In genomic region chr13:74834543-74834942, GRCm38 (mm10) we compare ENCODE assay signal across 27 mouse cellular contexts. TPM values are rescaled to one million over a fixed set of nuclear protein-coding genes. Genes with fewer than 3 reads are reported as not detected.
DNase-seq lines count a peak whose midpoint lies in the region; ATAC-seq and TF ChIP-seq lines count a peak whose summit lies in the region.
"Had no signal": no experiment of that assay in that cellular context is flagged by ENCODE, and none has a peak within 500 bp of the region (broad histone marks: within the 10 kb centered on the region; RNA-seq: fewer than 3 reads in every experiment).

No protein-coding gene starts in this region.

- no peaks in the 10 kb centered on the region for H3K27me3 ChIP-seq in forebrain, embryonic 14.5 days (replicated peaks; ENCODE audit: control insufficient read depth, insufficient read depth, low read length)
- no peaks in the 10 kb centered on the region for H3K27me3 ChIP-seq in forebrain, postnatal 0 days (ENCODE audit: insufficient read depth, low read length)
- H3K27me3 ChIP-seq in hindbrain, postnatal 0 days (ENCODE audit: insufficient read depth, low read length), result no peaks in the 10 kb centered on the region
- H3K27me3 ChIP-seq in hindbrain, embryonic 10.5 days (ENCODE audit: insufficient read depth, poor library complexity, severe bottlenecking), result no peaks in the 10 kb centered on the region
- no peaks in the 10 kb centered on the region for H3K27me3 ChIP-seq in midbrain, postnatal 0 days (ENCODE audit: insufficient read depth, low read length)
- no peaks in the 10 kb centered on the region for H3K27me3 ChIP-seq in midbrain, embryonic 13.5 days
- H3K27me3 ChIP-seq: CH12.LX; embryonic facial prominence, embryonic 12.5 days; embryonic facial prominence, embryonic 15.5 days; hindbrain, embryonic 13.5 days had no signal

- H3K9ac ChIP-seq in forebrain, embryonic 14.5 days (ENCODE audit: low read length), result no peak overlapping the region
- no peak overlapping the region for H3K9ac ChIP-seq in forebrain, postnatal 0 days
- H3K9ac ChIP-seq in hindbrain, postnatal 0 days (replicated peaks; ENCODE audit: low read length), result no peak overlapping the region
- no peak overlapping the region for H3K9ac ChIP-seq in midbrain, postnatal 0 days (replicated peaks; ENCODE audit: low read length, poor library complexity, severe bottlenecking)
- no peak overlapping the region for H3K9ac ChIP-seq in midbrain, embryonic 13.5 days (replicated peaks)
- H3K9ac ChIP-seq: embryonic facial prominence, embryonic 12.5 days; embryonic facial prominence, embryonic 15.5 days; hindbrain, embryonic 13.5 days had no signal

- H3K4me2 ChIP-seq in forebrain, embryonic 14.5 days (ENCODE audit: low read length), result no peak overlapping the region
- H3K4me2 ChIP-seq in forebrain, postnatal 0 days (ENCODE audit: low read depth), result no peak overlapping the region
- H3K4me2 ChIP-seq in hindbrain, postnatal 0 days (ENCODE audit: low read depth, low read length), result no peak overlapping the region
- H3K4me2 ChIP-seq in midbrain, postnatal 0 days (ENCODE audit: low read depth, low read length, poor library complexity, severe bottlenecking), result no peak overlapping the region
- no peak overlapping the region for H3K4me2 ChIP-seq in midbrain, embryonic 13.5 days (replicated peaks)
- H3K4me2 ChIP-seq: embryonic facial prominence, embryonic 12.5 days; embryonic facial prominence, embryonic 15.5 days; heart, embryonic 11.5 days; hindbrain, embryonic 13.5 days had no signal

- H3K27ac ChIP-seq in forebrain, embryonic 14.5 days (ENCODE audit: low read depth, low read length), result no peak overlapping the region
- no peak overlapping the region for H3K27ac ChIP-seq in forebrain, postnatal 0 days (ENCODE audit: low read depth, low read length)
- H3K27ac ChIP-seq in hindbrain, postnatal 0 days, result no peak overlapping the region
- no peak overlapping the region for H3K27ac ChIP-seq in hindbrain, embryonic 10.5 days
- no peak overlapping the region for H3K27ac ChIP-seq in midbrain, postnatal 0 days (ENCODE audit: low read depth, low read length)
- H3K27ac ChIP-seq in midbrain, embryonic 13.5 days, result no peak overlapping the region
- H3K27ac ChIP-seq: embryonic facial prominence, embryonic 12.5 days; embryonic facial prominence, embryonic 15.5 days; gastrocnemius, adult 2 months; hindbrain, embryonic 13.5 days had no signal

- peak; percentile 61; the same call in 1 of the 2 replicates for ATAC-seq in forebrain, embryonic 14.5 days
- no peak for ATAC-seq in forebrain, postnatal 0 days
- no peak for ATAC-seq in hindbrain, postnatal 0 days
- no peak for ATAC-seq in midbrain, postnatal 0 days (ENCODE audit: low FRiP score)
- ATAC-seq in midbrain, embryonic 13.5 days, result no peak
- ATAC-seq: hindbrain, embryonic 16.5 days; inflammation-experienced regulatory T-cells, adult 6 months; intestine, embryonic 16.5 days; Patski had no signal

- 64% methylated on average over 1 of the region's 1 CpGs for WGBS in forebrain, embryonic 14.5 days
- WGBS in forebrain, postnatal 0 days, result 46% methylated on average over 1 of the region's 1 CpGs
- WGBS in hindbrain, postnatal 0 days, result 70% methylated on average over 1 of the region's 1 CpGs
- 87% methylated on average over 1 of the region's 1 CpGs for WGBS in hindbrain, embryonic 10.5 days
- 69% methylated on average over 1 of the region's 1 CpGs for WGBS in midbrain, postnatal 0 days
- WGBS in midbrain, embryonic 13.5 days, result 84% methylated on average over 1 of the region's 1 CpGs

- TF ChIP-seq CTCF in forebrain, postnatal 0 days (IDR thresholded peaks at IDR 0.05; ENCODE audit: low read depth), result no peak
- TF ChIP-seq CTCF in hindbrain, postnatal 0 days (IDR thresholded peaks at IDR 0.05; ENCODE audit: low read depth), result no peak
- no peak for TF ChIP-seq CTCF in midbrain, postnatal 0 days (IDR thresholded peaks at IDR 0.05)

- no peak overlapping the region for H3K4me3 ChIP-seq in forebrain, embryonic 14.5 days (ENCODE audit: low read depth, low read length)
- no peak overlapping the region for H3K4me3 ChIP-seq in forebrain, postnatal 0 days (ENCODE audit: low read depth, low read length)
- no peak overlapping the region for H3K4me3 ChIP-seq in hindbrain, postnatal 0 days (ENCODE audit: low read length)
- H3K4me3 ChIP-seq in hindbrain, embryonic 10.5 days, result no peak overlapping the region
- H3K4me3 ChIP-seq in midbrain, postnatal 0 days (ENCODE audit: low read depth, low read length), result no peak overlapping the region
- H3K4me3 ChIP-seq in midbrain, embryonic 13.5 days (replicated peaks), result no peak overlapping the region
- H3K4me3 ChIP-seq: embryonic facial prominence, embryonic 12.5 days; embryonic facial prominence, embryonic 15.5 days; gastrocnemius, adult 2 months; hindbrain, embryonic 13.5 days had no signal

- DNase-seq in forebrain, embryonic 14.5 days (ENCODE audit: low spot score), result peak; percentile 54
- DNase-seq in forebrain, postnatal 0 days, result no peak
- peak; percentile 26 for DNase-seq in hindbrain, postnatal 0 days (ENCODE audit: low spot score)
- DNase-seq in hindbrain, embryonic 10.5 days (ENCODE audit: low spot score), result no peak
- peak; percentile 10 for DNase-seq in midbrain, postnatal 0 days (ENCODE audit: low spot score)
- DNase-seq: adrenal gland, postnatal 10 days; adrenal gland, postnatal 36 days; B cell, adult 2 months; cerebellum, adult 11 months; cerebellum, adult 2 months; cerebellum, adult 9-11 months; cerebellum, postnatal 25 days; gastrocnemius, adult 2 months; gastrocnemius, postnatal 14 days; heart, adult 11 months; kidney, adult 18-20 months had no signal

- no peaks in the 10 kb centered on the region for H3K4me1 ChIP-seq in forebrain, embryonic 14.5 days (ENCODE audit: control insufficient read depth, insufficient read depth, low read length)
- H3K4me1 ChIP-seq in forebrain, postnatal 0 days (ENCODE audit: insufficient read depth), result no peaks in the 10 kb centered on the region
- no peaks in the 10 kb centered on the region; the same call in 1 of the 2 replicates for H3K4me1 ChIP-seq in hindbrain, postnatal 0 days (ENCODE audit: insufficient read depth, low read length)
- no peaks in the 10 kb centered on the region for H3K4me1 ChIP-seq in hindbrain, embryonic 10.5 days (replicated peaks)
- no peaks in the 10 kb centered on the region for H3K4me1 ChIP-seq in midbrain, postnatal 0 days (ENCODE audit: insufficient read depth, low read length)
- no peaks in the 10 kb centered on the region for H3K4me1 ChIP-seq in midbrain, embryonic 13.5 days (replicated peaks)
- H3K4me1 ChIP-seq: embryonic facial prominence, embryonic 12.5 days; embryonic facial prominence, embryonic 15.5 days; hindbrain, embryonic 13.5 days had no signal

- H3K36me3 ChIP-seq in forebrain, embryonic 14.5 days (ENCODE audit: control insufficient read depth, insufficient read depth, low read length), result no peaks in the 10 kb centered on the region
- no peaks in the 10 kb centered on the region for H3K36me3 ChIP-seq in forebrain, postnatal 0 days (ENCODE audit: insufficient read depth)
- no peaks in the 10 kb centered on the region for H3K36me3 ChIP-seq in hindbrain, postnatal 0 days (ENCODE audit: insufficient read depth, low read length)
- H3K36me3 ChIP-seq in hindbrain, embryonic 10.5 days, result no peaks in the 10 kb centered on the region
- H3K36me3 ChIP-seq in midbrain, postnatal 0 days (ENCODE audit: insufficient read depth, low read length), result no peaks in the 10 kb centered on the region
- no peaks in the 10 kb centered on the region for H3K36me3 ChIP-seq in midbrain, embryonic 13.5 days
- H3K36me3 ChIP-seq: embryonic facial prominence, embryonic 12.5 days; embryonic facial prominence, embryonic 15.5 days; G1E; hindbrain, embryonic 13.5 days had no signal

- no peaks in the 10 kb centered on the region for H3K9me3 ChIP-seq in forebrain, embryonic 14.5 days (replicated peaks; ENCODE audit: control insufficient read depth, low read length)
- no peaks in the 10 kb centered on the region for H3K9me3 ChIP-seq in forebrain, postnatal 0 days (ENCODE audit: low read length)
- H3K9me3 ChIP-seq in hindbrain, postnatal 0 days (ENCODE audit: low read length), result no peaks in the 10 kb centered on the region
- H3K9me3 ChIP-seq in hindbrain, embryonic 10.5 days, result no peaks in the 10 kb centered on the region
- no peaks in the 10 kb centered on the region for H3K9me3 ChIP-seq in midbrain, postnatal 0 days (ENCODE audit: low read length)
- no peaks in the 10 kb centered on the region for H3K9me3 ChIP-seq in midbrain, embryonic 13.5 days
- H3K9me3 ChIP-seq: embryonic facial prominence, embryonic 12.5 days; embryonic facial prominence, embryonic 15.5 days; G1E; hindbrain, embryonic 13.5 days had no signal

RNA-seq across cellular contexts. Expression of gene Cast, which starts 25.9 kb away (rescaled TPM):
- 5.3 and 5.9 TPM in 2 replicates for polyA plus RNA-seq in forebrain, embryonic 14.5 days (2014; fragmentation: Nextera tagmentation; extraction: Ambion mirVana)
- 4.8 and 6.7 TPM in 2 replicates for total RNA-seq in forebrain, postnatal 0 days (2014; rRNA removed)
- 3.0 and 4.3 TPM in 2 replicates for polyA plus RNA-seq in forebrain, postnatal 0 days (2015; fragmentation: Nextera tagmentation; extraction: Ambion mirVana)
- 2.9 and 4.2 TPM in 2 replicates for total RNA-seq in hindbrain, postnatal 0 days (2014; rRNA removed)
- 7.5 and 7.7 TPM in 2 replicates for polyA plus RNA-seq in hindbrain, postnatal 0 days (2015; fragmentation: Nextera tagmentation; extraction: Ambion mirVana)
- polyA plus RNA-seq in hindbrain, embryonic 10.5 days (2016; fragmentation: Nextera tagmentation; extraction: Ambion mirVana), result 14.4 and 17.6 TPM in 2 replicates
- 5.0 and 7.7 TPM in 2 replicates for total RNA-seq in midbrain, postnatal 0 days (2014; rRNA removed)
- 4.7 and 5.5 TPM in 2 replicates for polyA plus RNA-seq in midbrain, postnatal 0 days (2015; fragmentation: Nextera tagmentation; extraction: Ambion mirVana)
- 6.8 and 7.3 TPM in 2 replicates for polyA plus RNA-seq in midbrain, embryonic 13.5 days (2015; fragmentation: Nextera tagmentation; extraction: Ambion mirVana)

Comparison
In these comparisons a context has a peak if more than half of its experiments do, and no peak if none do; other contexts are left out.
1. DNase-seq: peak in forebrain, embryonic 14.5 days (single experiment), hindbrain, postnatal 0 days (single experiment) and midbrain, postnatal 0 days (single experiment); none in forebrain, postnatal 0 days (single experiment) and hindbrain, embryonic 10.5 days (single experiment).